Mouse (Mus musculus) adrenal gland, adult 18-20 months (tissue): Measurements from ENCODE around the gene Vmn2r5. TPM values are rescaled to one million over a fixed set of nuclear protein-coding genes. Genes with fewer than 3 reads are reported as not detected.
"Not testable (repeated sequence)": the region's sequence is repeated elsewhere in the genome, so short reads cannot be mapped to it uniquely, and the experiment has no call there.

Experiments used
- DNase-seq, 2 experiments: peaks; one replicate each; pipeline ENCODE4 v3.0.0; 2021 to 2022; ENCODE audit warnings: low spot score in 2 of 2
- long read RNA-seq, 2 experiments: library from polyadenylated mRNA; stranded (forward); transcript quantifications; one replicate each; pipeline ENCODE4 v2.0.0; 2021
- total RNA-seq, 2 experiments: library from RNA; stranded (reverse); gene quantifications; 1 replicate in 1 of 2; 2 replicates in 1 of 2; pipeline ENCODE4 v1.2.3; 2021

Vmn2r5 gene
- total RNA-seq: not detected
- long read RNA-seq, experiment 1: 0 reads
- long read RNA-seq, experiment 2: 0 reads

DNA sequence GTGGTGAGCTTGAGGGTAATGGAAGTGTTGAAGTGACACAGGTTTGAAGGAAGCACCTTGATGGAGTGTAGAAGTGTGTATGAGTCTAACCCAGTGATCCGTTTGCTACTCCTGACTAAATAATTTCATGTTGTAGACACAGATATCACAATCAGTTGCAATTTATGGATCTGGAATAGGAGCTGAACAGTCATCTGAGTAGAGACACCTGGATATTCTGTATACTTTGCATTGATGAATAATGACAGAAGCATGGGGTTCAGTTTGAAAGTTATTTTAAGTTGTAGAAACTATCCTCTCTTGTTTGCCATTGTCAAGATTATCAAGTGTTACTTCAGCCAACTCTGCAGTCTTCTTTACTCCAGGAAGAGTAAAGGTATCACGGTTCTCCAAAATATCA, at the start of gene Vmn2r5:
Gene Vmn2r5 (minus strand): TSS at position 101 of the 400 bp plus-strand sequence.
- not testable (repeated sequence) for DNase-seq

- not testable (repeated sequence) for DNase-seq
Observed at GRCm38 (mm10) chr3:64523585-64523984, 13.9 kb upstream of the Vmn2r5 start.

Other genes with a start within 250 kb of the Vmn2r5 start
- gene Vmn2r3, start 220.1 kb downstream of the Vmn2r5 start, total RNA-seq: not detected
- gene Vmn2r4, start 94.5 kb downstream of the Vmn2r5 start, total RNA-seq: not detected
- not detected for gene Vmn2r6, start 56.0 kb upstream of the Vmn2r5 start, total RNA-seq